Mouse (Mus musculus): ENCODE results near the gene Rasl11b. TPM values are rescaled to one million over a fixed set of nuclear protein-coding genes. Genes with fewer than 3 reads are reported as not detected.

Gene Rasl11b
- total RNA-seq, 2 experiments from 2014 or later = 62.7 to 66.1 TPM

- no peak for DNase-seq (ENCODE audit: low spot score in 2 of 2)
Measured at GRCm38 (mm10) chr5:74207209-74207608, 12.1 kb downstream of the Rasl11b start.

- DNase-seq (ENCODE audit: low spot score in 2 of 2) = no peak
Measured at GRCm38 (mm10) chr5:74208438-74208837, 13.4 kb downstream of the Rasl11b start.

GRCm38 (mm10) chr5:74209640-74210039, 14.6 kb downstream of the Rasl11b start:
- DNase-seq (ENCODE audit: low spot score in 2 of 2) = no peak

GRCm38 (mm10) chr5:74211346-74211745, 16.3 kb downstream of the Rasl11b start:
- DNase-seq (ENCODE audit: low spot score in 2 of 2) = no peak

- no peak for DNase-seq (ENCODE audit: low spot score in 2 of 2)
Measured at GRCm38 (mm10) chr5:74214501-74215110, 19.5 kb downstream of the Rasl11b start.

- no peak for DNase-seq (ENCODE audit: low spot score in 2 of 2)
Measured at GRCm38 (mm10) chr5:74215125-74215524, 20.0 kb downstream of the Rasl11b start.

GRCm38 (mm10) chr5:74218524-74218923, 23.4 kb downstream of the Rasl11b start:
- no peak for DNase-seq (ENCODE audit: low spot score in 2 of 2)

GRCm38 (mm10) chr5:74222626-74223025, 27.5 kb downstream of the Rasl11b start:
- no peak for DNase-seq (ENCODE audit: low spot score in 2 of 2)

GRCm38 (mm10) chr5:74224480-74224879, 29.4 kb downstream of the Rasl11b start:
- no peak for DNase-seq (ENCODE audit: low spot score in 2 of 2)

GRCm38 (mm10) chr5:74226183-74226582, 31.1 kb downstream of the Rasl11b start:
- DNase-seq (ENCODE audit: low spot score in 2 of 2) = no peak

- no peak for DNase-seq (ENCODE audit: low spot score in 2 of 2)
Measured at GRCm38 (mm10) chr5:74227352-74227751, 32.3 kb downstream of the Rasl11b start.

- DNase-seq (ENCODE audit: low spot score in 2 of 2) = no peak
Measured at GRCm38 (mm10) chr5:74228938-74229337, 33.9 kb downstream of the Rasl11b start.

- DNase-seq (ENCODE audit: low spot score in 2 of 2) = no peak
Measured at GRCm38 (mm10) chr5:74229775-74230413, 34.8 kb downstream of the Rasl11b start.

- no peak for DNase-seq (ENCODE audit: low spot score in 2 of 2)
Measured at GRCm38 (mm10) chr5:74230525-74230924, 35.4 kb downstream of the Rasl11b start.

GRCm38 (mm10) chr5:74233808-74234207, 38.7 kb downstream of the Rasl11b start:
- DNase-seq (ENCODE audit: low spot score in 2 of 2) = no peak

- no peak for DNase-seq (ENCODE audit: low spot score in 2 of 2)
Measured at GRCm38 (mm10) chr5:74239369-74239768, 44.3 kb downstream of the Rasl11b start.

- no peak for DNase-seq (ENCODE audit: low spot score in 2 of 2)
Measured at GRCm38 (mm10) chr5:74240298-74240697, 45.2 kb downstream of the Rasl11b start.

GRCm38 (mm10) chr5:74240926-74241680, 46.0 kb downstream of the Rasl11b start:
- no peak for DNase-seq (ENCODE audit: low spot score in 2 of 2)

- no peak for DNase-seq (ENCODE audit: low spot score in 2 of 2)
Measured at GRCm38 (mm10) chr5:74242654-74243053, 47.6 kb downstream of the Rasl11b start.

GRCm38 (mm10) chr5:74244406-74245019, 49.4 kb downstream of the Rasl11b start:
- DNase-seq (ENCODE audit: low spot score in 2 of 2) = no peak

GRCm38 (mm10) chr5:74245641-74246145, 50.6 kb downstream of the Rasl11b start:
- DNase-seq (ENCODE audit: low spot score in 2 of 2) = no peak

- no peak for DNase-seq (ENCODE audit: low spot score in 2 of 2)
Measured at GRCm38 (mm10) chr5:74246453-74246852, 51.4 kb downstream of the Rasl11b start.
